In genomic region chr7:98857094-98857493, GRCm38 (mm10) we compare ENCODE assay signal across 22 mouse cellular contexts. TPM values are rescaled to one million over a fixed set of nuclear protein-coding genes. Genes with fewer than 3 reads are reported as not detected.
A peak's percentile ranks its signal among the peaks of the same experiment; 100 is the strongest.
DNase-seq lines count a peak whose midpoint lies in the region; ATAC-seq lines count a peak whose summit lies in the region.
"Had no signal": no experiment of that assay in that cellular context is flagged by ENCODE, and none has a peak within 500 bp of the region (broad histone marks: within the 10 kb centered on the region; RNA-seq: fewer than 3 reads in every experiment).

No protein-coding gene starts in this region.

- 0 out of 2 replicates have a peak overlapping the region, but pooled peaks have one; percentile 24 for H3K9ac ChIP-seq in heart, embryonic 11.5 days (ENCODE audit: low read depth, low read length)
- H3K9ac ChIP-seq in hindbrain, embryonic 12.5 days = no peak overlapping the region
- H3K9ac ChIP-seq in liver, embryonic 12.5 days = no peak overlapping the region
- no peak overlapping the region for H3K9ac ChIP-seq in midbrain, embryonic 13.5 days (replicated peaks)
- H3K9ac ChIP-seq: forebrain, embryonic 12.5 days; lung, embryonic 14.5 days had no signal

- no peaks in the 10 kb centered on the region for H3K9me3 ChIP-seq in heart, embryonic 11.5 days (replicated peaks; ENCODE audit: control insufficient read depth, low read length)
- no peaks in the 10 kb centered on the region for H3K9me3 ChIP-seq in hindbrain, embryonic 10.5 days
- no peaks in the 10 kb centered on the region for H3K9me3 ChIP-seq in hindbrain, embryonic 12.5 days (replicated peaks)
- no peaks in the 10 kb centered on the region for H3K9me3 ChIP-seq in liver, embryonic 12.5 days (replicated peaks)
- H3K9me3 ChIP-seq in midbrain, embryonic 13.5 days = no peaks in the 10 kb centered on the region
- H3K9me3 ChIP-seq: forebrain, embryonic 12.5 days; G1E had no signal

- no peaks in the 10 kb centered on the region for H3K36me3 ChIP-seq in heart, embryonic 11.5 days (ENCODE audit: control insufficient read depth, insufficient read depth, low read length)
- no peaks in the 10 kb centered on the region for H3K36me3 ChIP-seq in hindbrain, embryonic 10.5 days
- H3K36me3 ChIP-seq in hindbrain, embryonic 12.5 days = no peaks in the 10 kb centered on the region
- no peaks in the 10 kb centered on the region for H3K36me3 ChIP-seq in liver, embryonic 12.5 days
- H3K36me3 ChIP-seq in midbrain, embryonic 13.5 days = no peaks in the 10 kb centered on the region
- H3K36me3 ChIP-seq: forebrain, embryonic 12.5 days; G1E had no signal

- WGBS in heart, embryonic 11.5 days (ENCODE audit: insufficient replicate concordance) = 20% methylated on average over 3 of the region's 3 CpGs
- 70% methylated on average over 3 of the region's 3 CpGs for WGBS in hindbrain, embryonic 10.5 days
- WGBS in hindbrain, embryonic 12.5 days = 67% methylated on average over 3 of the region's 3 CpGs
- WGBS in liver, embryonic 12.5 days (ENCODE audit: insufficient replicate concordance) = 10% methylated on average over 3 of the region's 3 CpGs
- WGBS in midbrain, embryonic 13.5 days = 73% methylated on average over 3 of the region's 3 CpGs

- intact Hi-C loops in heart, postnatal 14 days (cut with DNase I) = no loop called here

- ATAC-seq in heart, embryonic 11.5 days (replicated peaks; ENCODE audit: insufficient number of reproducible peaks, low FRiP score, low TSS enrichment) = no peak
- ATAC-seq in hindbrain, embryonic 12.5 days (ENCODE audit: low FRiP score) = no peak
- ATAC-seq in liver, embryonic 12.5 days = no peak
- ATAC-seq in midbrain, embryonic 13.5 days = no peak
- ATAC-seq: inflammation-experienced regulatory T-cells, adult 6 months had no signal

- H3K27me3 ChIP-seq in heart, embryonic 11.5 days (ENCODE audit: control insufficient read depth, insufficient read depth, low read length) = no peaks in the 10 kb centered on the region
- H3K27me3 ChIP-seq in hindbrain, embryonic 10.5 days (ENCODE audit: insufficient read depth, poor library complexity, severe bottlenecking) = peaks cover 12% of the 10 kb centered on the region
- H3K27me3 ChIP-seq in hindbrain, embryonic 12.5 days = 0 out of 2 replicates have a peak, but pooled peaks cover 5% of the 10 kb centered on the region
- H3K27me3 ChIP-seq in liver, embryonic 12.5 days (replicated peaks) = no peaks in the 10 kb centered on the region; the same call in 1 of the 2 replicates
- no peaks in the 10 kb centered on the region for H3K27me3 ChIP-seq in midbrain, embryonic 13.5 days
- H3K27me3 ChIP-seq: forebrain, embryonic 12.5 days had no signal

- peaks cover 48% of the 10 kb centered on the region for H3K4me1 ChIP-seq in heart, embryonic 11.5 days (ENCODE audit: control insufficient read depth, insufficient read depth, low read length)
- peaks cover 40% of the 10 kb centered on the region for H3K4me1 ChIP-seq in hindbrain, embryonic 10.5 days (replicated peaks)
- H3K4me1 ChIP-seq in hindbrain, embryonic 12.5 days = peaks cover 14% of the 10 kb centered on the region
- peaks cover 15% of the 10 kb centered on the region for H3K4me1 ChIP-seq in liver, embryonic 12.5 days
- H3K4me1 ChIP-seq in midbrain, embryonic 13.5 days (replicated peaks) = peaks cover 8% of the 10 kb centered on the region

- no peak for DNase-seq in heart, postnatal 14 days
- no peak for DNase-seq in hindbrain, embryonic 10.5 days (ENCODE audit: low spot score)
- DNase-seq in liver = no peak
- DNase-seq in lung, postnatal 36 days = no peak
- DNase-seq: cerebellum, adult 18-20 months; cerebellum, postnatal 25 days; kidney, adult 9 months; kidney, postnatal 4 days; layer of hippocampus, adult 9-11 months; lung, embryonic 14.5 days; lung, postnatal 4 days; retina, postnatal 1 day; right cerebral cortex, postnatal 4 days; thymus, adult 2 months had no signal

- H3K4me2 ChIP-seq in heart, embryonic 11.5 days = peak overlapping the region; percentile 10; the same call in 1 of the 2 replicates
- H3K4me2 ChIP-seq in hindbrain, embryonic 12.5 days (replicated peaks) = no peak overlapping the region
- H3K4me2 ChIP-seq in liver, embryonic 12.5 days = no peak overlapping the region
- H3K4me2 ChIP-seq in midbrain, embryonic 13.5 days (replicated peaks) = no peak overlapping the region
- H3K4me2 ChIP-seq: forebrain, embryonic 12.5 days; lung, embryonic 14.5 days had no signal

- H3K4me3 ChIP-seq in heart, embryonic 11.5 days (ENCODE audit: low read depth, low read length) = no peak overlapping the region
- H3K4me3 ChIP-seq in hindbrain, embryonic 10.5 days = no peak overlapping the region
- no peak overlapping the region for H3K4me3 ChIP-seq in hindbrain, embryonic 12.5 days
- H3K4me3 ChIP-seq in liver, embryonic 12.5 days = no peak overlapping the region
- H3K4me3 ChIP-seq in midbrain, embryonic 13.5 days (replicated peaks) = no peak overlapping the region
- H3K4me3 ChIP-seq: forebrain, embryonic 12.5 days; left cerebral cortex, adult 2 months had no signal

- H3K27ac ChIP-seq in heart, embryonic 11.5 days (ENCODE audit: low read depth, low read length) = peak overlapping the region; percentile 86
- peak overlapping the region; percentile 35; the same call in 1 of the 2 replicates for H3K27ac ChIP-seq in hindbrain, embryonic 10.5 days
- H3K27ac ChIP-seq in hindbrain, embryonic 12.5 days = no peak overlapping the region
- H3K27ac ChIP-seq in liver, embryonic 12.5 days = 0 out of 2 replicates have a peak overlapping the region, but pooled peaks have one; percentile 8
- no peak overlapping the region for H3K27ac ChIP-seq in midbrain, embryonic 13.5 days
- H3K27ac ChIP-seq: forebrain, embryonic 12.5 days; left cerebral cortex, adult 2 months had no signal

RNA-seq across cellular contexts. Expression of gene Wnt11, which starts 22.2 kb away (rescaled TPM):
- polyA plus RNA-seq in heart, embryonic 11.5 days (2014; fragmentation: Nextera tagmentation; extraction: Ambion mirVana) = 24.5 and 24.7 TPM in 2 replicates
- 1 to 10 TPM; 2.7 to 3.7 TPM for total RNA-seq in heart, postnatal 14 days (2021)
- 0.66 and 1.9 TPM in 2 replicates for polyA plus RNA-seq in hindbrain, embryonic 10.5 days (2016; fragmentation: Nextera tagmentation; extraction: Ambion mirVana)
- polyA plus RNA-seq in hindbrain, embryonic 12.5 days (2016; fragmentation: Nextera tagmentation; extraction: Ambion mirVana) = 14.7 and 16.5 TPM in 2 replicates
- 3.6 and 3.9 TPM in 2 replicates for polyA plus RNA-seq in liver, embryonic 12.5 days (2016; fragmentation: Nextera tagmentation; extraction: Ambion mirVana)
- 0.55 and 0.69 TPM in 2 replicates for polyA plus RNA-seq in midbrain, embryonic 13.5 days (2015; fragmentation: Nextera tagmentation; extraction: Ambion mirVana)
- total RNA-seq: G1E had no signal
- polyA plus RNA-seq: G1E; inflammation-experienced regulatory T-cells, adult 6 months had no signal

Comparison
In these comparisons a context has a peak if more than half of its experiments do, and no peak if none do; other contexts are left out.
1. H3K27ac ChIP-seq: peak in heart, embryonic 11.5 days (single experiment), hindbrain, embryonic 10.5 days (single experiment) and liver, embryonic 12.5 days (single experiment); none in hindbrain, embryonic 12.5 days (single experiment) and midbrain, embryonic 13.5 days (single experiment).